Mouse (Mus musculus): ENCODE data around the gene Bmpr1b. TPM values are rescaled to one million over a fixed set of nuclear protein-coding genes. Genes with fewer than 3 reads are reported as not detected.

The Bmpr1b gene
- polyA plus RNA-seq, 1 experiment from 2014 or later: 7.2 TPM

DNA sequence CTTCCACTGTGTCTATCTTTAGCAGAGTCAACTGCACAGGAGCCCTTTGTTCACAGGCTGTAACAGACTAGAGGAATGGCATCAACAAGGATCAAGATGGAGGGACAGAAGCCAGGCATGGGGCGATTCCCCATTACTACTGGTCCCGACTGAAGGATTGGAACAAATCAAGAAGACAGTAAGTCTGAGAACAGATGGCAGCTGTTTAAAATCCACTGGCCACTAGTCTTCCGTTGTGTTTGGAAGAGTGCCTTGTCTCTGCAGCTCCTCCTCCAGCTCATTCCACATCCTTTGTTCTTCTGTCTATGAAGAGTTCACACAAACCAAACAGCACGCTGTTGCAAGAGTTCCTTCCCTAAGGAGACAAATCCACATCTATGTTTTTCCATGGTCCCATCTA is 65.6 kb downstream of the Bmpr1b start:
- DNase-seq (ENCODE audit: low spot score): no peak
- Histone ChIP-seq H3K36me3 (0 out of 2 replicates have a peak, but pooled peaks cover 3% of the 10 kb centered on the region), H3K27ac (no peak overlapping the region), H3K4me1 (peaks cover 45% of the 10 kb centered on the region), H3K27me3 (ENCODE audit: low read depth, poor library complexity, severe bottlenecking) (peaks cover 13% of the 10 kb centered on the region; the same call in 1 of the 2 replicates), H3K4me3 (no peak overlapping the region), H3K9me3 (replicated peaks) (no peaks in the 10 kb centered on the region)
- 92% methylated on average over 4 of the region's 4 CpGs for WGBS

DNA sequence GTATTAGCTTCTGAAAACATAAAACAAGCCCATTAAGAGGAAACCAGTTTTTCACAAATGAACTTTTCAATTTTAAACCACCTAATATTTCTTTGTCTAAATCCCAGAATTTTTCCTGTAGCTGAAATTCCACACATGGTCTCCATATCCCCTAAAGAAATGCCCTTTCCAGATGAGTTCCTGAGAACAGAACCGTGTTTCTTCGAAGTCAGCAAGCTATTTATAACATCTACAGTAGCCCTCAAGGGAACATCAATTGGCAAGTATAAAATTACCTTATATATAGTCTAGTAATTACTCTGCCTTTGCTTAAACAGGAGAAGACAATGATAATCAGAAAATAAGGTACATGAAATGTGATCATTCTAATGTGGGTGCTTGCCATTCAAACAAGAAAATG is 70.1 kb downstream of the Bmpr1b start:
- H3K36me3 ChIP-seq: 0 out of 2 replicates have a peak, but pooled peaks cover 3% of the 10 kb centered on the region
- H3K27ac ChIP-seq: no peak overlapping the region
- H3K4me3 ChIP-seq: no peak overlapping the region
- 27% methylated on average over 2 of the region's 2 CpGs for WGBS
- no peak for DNase-seq (ENCODE audit: low spot score)
- no peaks in the 10 kb centered on the region for H3K9me3 ChIP-seq (replicated peaks)
- peaks cover 34% of the 10 kb centered on the region for H3K27me3 ChIP-seq (ENCODE audit: low read depth, poor library complexity, severe bottlenecking)
- H3K4me1 ChIP-seq: peaks cover 53% of the 10 kb centered on the region

DNA sequence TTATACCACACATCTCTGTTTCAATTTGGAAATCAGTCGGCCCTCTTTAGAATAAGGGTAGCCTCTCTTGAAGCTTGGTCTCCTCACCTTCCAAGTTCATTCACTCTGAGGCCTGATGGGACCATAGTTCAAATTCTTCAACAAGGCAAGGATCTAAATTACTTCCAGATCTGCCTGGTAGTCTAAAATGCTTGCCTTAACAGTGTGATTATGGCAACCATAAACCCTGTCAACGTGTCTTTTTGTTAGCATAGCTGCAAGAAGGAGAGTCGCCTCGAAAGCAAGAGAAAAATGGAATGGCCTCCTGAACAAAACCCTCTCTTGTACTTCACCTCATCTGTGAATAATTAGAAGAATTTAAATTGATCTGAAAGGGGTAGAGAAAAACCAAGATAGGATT is 75.2 kb downstream of the Bmpr1b start:
- peaks cover 52% of the 10 kb centered on the region for H3K4me1 ChIP-seq
- no peak overlapping the region for H3K27ac ChIP-seq
- H3K4me3 ChIP-seq: no peak overlapping the region
- peaks cover 63% of the 10 kb centered on the region for H3K27me3 ChIP-seq (ENCODE audit: low read depth, poor library complexity, severe bottlenecking)
- no peaks in the 10 kb centered on the region for H3K9me3 ChIP-seq (replicated peaks)
- WGBS: 25% methylated on average over 4 of the region's 4 CpGs
- H3K36me3 ChIP-seq: no peaks in the 10 kb centered on the region
- no peak for DNase-seq (ENCODE audit: low spot score)

DNA sequence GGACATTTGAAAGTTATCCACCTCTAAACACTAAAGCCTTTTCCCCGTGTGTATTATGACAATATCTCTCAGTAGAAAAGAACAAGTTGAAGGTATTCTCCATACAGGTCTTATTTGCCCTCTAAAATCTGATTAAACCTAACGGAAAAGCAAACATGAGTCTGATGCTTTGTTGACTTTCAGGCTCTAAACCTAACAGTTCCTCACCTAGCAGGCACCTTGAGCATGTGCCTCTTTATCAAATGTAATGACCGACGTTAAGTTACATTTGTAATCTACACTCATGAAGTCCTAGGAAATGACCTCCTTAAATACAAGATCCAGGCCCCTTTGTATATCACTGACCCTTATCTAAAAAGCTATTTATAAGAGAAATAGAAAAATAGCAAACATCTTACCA is 79.5 kb downstream of the Bmpr1b start:
- WGBS: 91% methylated on average over 4 of the region's 4 CpGs
- Histone ChIP-seq H3K4me3 (no peak overlapping the region), H3K36me3 (no peaks in the 10 kb centered on the region), H3K27me3 (ENCODE audit: low read depth, poor library complexity, severe bottlenecking) (peaks cover 74% of the 10 kb centered on the region), H3K4me1 (peaks cover 49% of the 10 kb centered on the region), H3K27ac (no peak overlapping the region), H3K9me3 (replicated peaks) (no peaks in the 10 kb centered on the region)
- no peak for DNase-seq (ENCODE audit: low spot score)

DNA sequence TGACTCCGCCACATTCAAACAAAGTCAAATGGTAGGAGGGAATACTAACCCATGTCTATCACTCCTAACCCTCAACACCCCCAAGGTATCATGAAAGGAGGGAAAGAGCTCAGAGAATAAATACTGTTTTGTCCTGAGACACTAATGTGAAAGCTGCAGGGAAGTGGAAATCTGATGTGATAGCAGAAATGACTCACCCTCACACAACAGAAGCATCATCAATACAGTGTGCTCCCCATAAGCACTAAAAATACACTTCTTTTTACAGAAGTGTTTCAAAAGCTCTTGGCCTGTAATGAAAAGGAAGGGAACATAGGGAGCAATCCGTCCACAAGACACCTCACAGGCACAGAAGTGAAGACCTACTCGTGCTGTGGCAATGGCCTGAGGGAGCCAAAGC is 83.3 kb downstream of the Bmpr1b start:
- peaks cover 33% of the 10 kb centered on the region for H3K4me1 ChIP-seq
- no peaks in the 10 kb centered on the region for H3K9me3 ChIP-seq (replicated peaks)
- 52% methylated on average over 3 of the region's 3 CpGs for WGBS
- DNase-seq (ENCODE audit: low spot score): no peak
- H3K27me3 ChIP-seq (ENCODE audit: low read depth, poor library complexity, severe bottlenecking): peaks cover 55% of the 10 kb centered on the region; the same call in 1 of the 2 replicates
- no peak overlapping the region for H3K4me3 ChIP-seq
- H3K36me3 ChIP-seq: no peaks in the 10 kb centered on the region
- no peak overlapping the region for H3K27ac ChIP-seq

DNA sequence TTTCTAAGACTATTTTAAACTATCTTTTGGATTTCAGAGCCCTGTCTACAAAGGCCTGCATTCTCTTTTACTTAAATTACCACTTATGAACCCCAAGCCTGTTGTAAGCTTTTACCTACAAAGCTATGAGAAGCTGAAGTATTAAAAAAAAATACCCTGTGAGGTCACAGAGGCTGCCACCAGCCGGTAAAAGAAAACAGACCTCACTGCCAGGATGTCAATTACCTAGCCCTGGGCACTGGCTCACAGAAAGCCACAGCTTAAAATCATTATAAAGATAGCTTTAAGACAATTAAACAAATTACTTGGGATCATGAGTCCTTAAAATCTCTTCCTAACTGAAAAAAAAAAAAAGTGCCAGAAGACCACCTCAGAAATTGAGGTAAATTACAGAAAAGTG is 85.1 kb downstream of the Bmpr1b start:
- no peak for DNase-seq (ENCODE audit: low spot score)

DNA sequence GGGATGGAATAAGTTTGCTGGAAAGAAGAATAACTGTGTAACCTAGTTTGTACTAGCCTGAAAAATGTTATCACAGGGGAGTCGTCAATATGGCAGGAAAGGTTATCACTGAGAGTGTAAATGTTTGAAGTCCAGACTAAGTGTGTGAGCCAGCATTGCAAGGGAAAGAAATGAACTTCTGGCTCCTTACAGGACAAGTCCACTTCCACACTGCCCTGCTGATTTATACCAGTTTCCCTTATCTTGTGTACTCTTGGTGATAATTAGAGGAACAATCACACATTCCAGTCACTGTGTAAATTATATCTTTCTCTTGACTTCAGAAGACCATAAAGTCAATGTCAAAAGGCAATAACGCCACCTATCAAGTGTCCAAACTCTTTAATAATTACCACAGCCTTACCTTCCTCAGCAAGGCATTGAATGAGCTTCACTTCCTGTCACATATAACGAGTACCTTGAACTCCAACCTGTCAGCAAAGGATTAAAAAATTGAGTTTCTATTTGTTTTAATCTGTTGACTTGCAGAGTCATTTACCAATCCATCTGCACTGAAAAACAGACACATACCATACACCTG is 91.4 kb downstream of the Bmpr1b start:
- H3K4me1 ChIP-seq: no peaks in the 10 kb centered on the region
- WGBS: 53% methylated on average over 3 of the region's 3 CpGs
- peaks cover 12% of the 10 kb centered on the region; the same call in 1 of the 2 replicates for H3K27me3 ChIP-seq (ENCODE audit: low read depth, poor library complexity, severe bottlenecking)
- DNase-seq (ENCODE audit: low spot score): no peak
- H3K27ac ChIP-seq: no peak overlapping the region
- H3K4me3 ChIP-seq: no peak overlapping the region
- no peaks in the 10 kb centered on the region for H3K9me3 ChIP-seq (replicated peaks)
- 0 out of 2 replicates have a peak, but pooled peaks cover 2% of the 10 kb centered on the region for H3K36me3 ChIP-seq

More for the DNA sequence above, 85.1 kb downstream of the Bmpr1b start:
- Histone ChIP-seq H3K27me3 (ENCODE audit: low read depth, poor library complexity, severe bottlenecking) (peaks cover 47% of the 10 kb centered on the region; the same call in 1 of the 2 replicates), H3K4me3 (no peak overlapping the region), H3K4me1 (peaks cover 29% of the 10 kb centered on the region), H3K9me3 (replicated peaks) (no peaks in the 10 kb centered on the region), H3K36me3 (0 out of 2 replicates have a peak, but pooled peaks cover 2% of the 10 kb centered on the region), H3K27ac (no peak overlapping the region)
- 7% methylated on average over 1 of the region's 1 CpGs for WGBS

DNA sequence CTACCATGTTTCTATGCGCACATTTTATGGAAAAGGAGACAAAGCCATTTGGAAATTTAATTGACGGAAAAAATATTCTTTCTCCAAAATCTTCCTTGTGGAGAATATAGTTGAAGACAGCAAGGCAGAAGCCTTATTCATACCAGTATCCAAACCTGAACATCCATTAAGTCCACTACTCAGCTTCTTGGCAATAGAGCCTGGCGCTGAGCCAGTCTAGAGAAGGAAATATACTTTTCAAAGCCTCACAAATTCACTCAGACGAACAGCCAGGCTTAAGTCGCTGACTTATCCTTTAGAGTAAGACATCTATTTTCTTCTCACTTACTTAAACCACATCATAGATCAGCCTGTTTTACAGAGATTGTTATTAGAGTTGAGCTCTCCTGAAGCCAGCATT is 97.6 kb downstream of the Bmpr1b start:
- no peak overlapping the region for H3K27ac ChIP-seq
- DNase-seq (ENCODE audit: low spot score): no peak

DNA sequence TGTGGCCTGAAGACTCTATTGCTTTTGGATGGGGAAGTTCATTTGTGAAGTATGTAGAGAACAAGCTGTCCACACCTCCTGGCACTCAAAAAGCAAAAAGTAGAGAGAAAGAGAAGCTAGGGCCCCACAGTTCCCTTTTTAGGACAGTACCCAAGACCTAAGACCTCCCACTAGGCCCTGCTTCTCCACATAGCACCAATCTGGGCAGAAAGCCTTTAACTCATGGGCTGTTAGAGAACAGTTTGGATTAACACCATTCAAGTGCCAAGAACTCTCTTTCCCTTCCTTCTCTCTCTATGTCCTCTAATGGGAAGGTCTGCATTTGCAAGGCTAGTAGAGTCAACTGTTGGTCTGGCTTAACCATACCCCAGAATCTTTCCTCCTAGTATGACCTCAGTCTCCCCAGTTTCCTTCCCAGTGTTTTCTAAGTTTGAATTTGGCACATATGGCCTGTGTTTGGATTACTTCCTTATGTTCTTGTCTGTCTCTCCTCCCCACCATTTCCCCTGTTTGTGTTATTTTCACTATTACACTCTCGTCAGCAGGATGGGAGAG is 102.4 kb downstream of the Bmpr1b start:
- Histone ChIP-seq H3K36me3 (no peaks in the 10 kb centered on the region), H3K4me1 (peaks cover 15% of the 10 kb centered on the region), H3K27me3 (ENCODE audit: low read depth, poor library complexity, severe bottlenecking) (no peaks in the 10 kb centered on the region), H3K27ac (no peak overlapping the region), H3K9me3 (replicated peaks) (no peaks in the 10 kb centered on the region), H3K4me3 (no peak overlapping the region)
- WGBS: 60% methylated on average over 1 of the region's 1 CpGs
- no peak for DNase-seq (ENCODE audit: low spot score)

More for the DNA sequence above, 97.6 kb downstream of the Bmpr1b start:
- 90% methylated on average over 5 of the region's 5 CpGs for WGBS
- Histone ChIP-seq H3K4me1 (no peaks in the 10 kb centered on the region), H3K27me3 (ENCODE audit: low read depth, poor library complexity, severe bottlenecking) (no peaks in the 10 kb centered on the region), H3K36me3 (no peaks in the 10 kb centered on the region), H3K9me3 (replicated peaks) (no peaks in the 10 kb centered on the region), H3K4me3 (no peak overlapping the region)

DNA sequence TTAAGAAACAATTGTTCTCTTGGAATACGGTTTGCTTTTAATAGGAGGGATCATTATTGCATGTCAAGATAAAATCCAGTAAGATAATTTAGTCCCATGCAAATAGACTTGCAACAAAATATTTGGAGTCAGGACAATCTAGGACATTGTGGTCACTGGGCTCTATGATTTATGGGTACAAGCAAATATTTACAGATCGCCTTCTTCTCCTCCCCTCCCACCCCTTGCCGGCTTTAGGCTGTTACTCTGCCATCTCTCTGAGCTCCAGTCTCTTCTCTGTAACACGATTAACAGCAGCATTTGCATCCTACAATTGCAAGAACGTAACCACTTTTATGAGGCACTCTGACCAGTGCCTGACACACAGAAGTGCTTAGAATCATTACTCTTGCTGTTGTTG is 104.1 kb downstream of the Bmpr1b start:
- Histone ChIP-seq H3K4me3 (no peak overlapping the region), H3K9me3 (replicated peaks) (no peaks in the 10 kb centered on the region), H3K27ac (no peak overlapping the region), H3K4me1 (peaks cover 20% of the 10 kb centered on the region), H3K27me3 (ENCODE audit: low read depth, poor library complexity, severe bottlenecking) (no peaks in the 10 kb centered on the region), H3K36me3 (no peaks in the 10 kb centered on the region)
- DNase-seq (ENCODE audit: low spot score): no peak
- 55% methylated on average over 5 of the region's 5 CpGs for WGBS

DNA sequence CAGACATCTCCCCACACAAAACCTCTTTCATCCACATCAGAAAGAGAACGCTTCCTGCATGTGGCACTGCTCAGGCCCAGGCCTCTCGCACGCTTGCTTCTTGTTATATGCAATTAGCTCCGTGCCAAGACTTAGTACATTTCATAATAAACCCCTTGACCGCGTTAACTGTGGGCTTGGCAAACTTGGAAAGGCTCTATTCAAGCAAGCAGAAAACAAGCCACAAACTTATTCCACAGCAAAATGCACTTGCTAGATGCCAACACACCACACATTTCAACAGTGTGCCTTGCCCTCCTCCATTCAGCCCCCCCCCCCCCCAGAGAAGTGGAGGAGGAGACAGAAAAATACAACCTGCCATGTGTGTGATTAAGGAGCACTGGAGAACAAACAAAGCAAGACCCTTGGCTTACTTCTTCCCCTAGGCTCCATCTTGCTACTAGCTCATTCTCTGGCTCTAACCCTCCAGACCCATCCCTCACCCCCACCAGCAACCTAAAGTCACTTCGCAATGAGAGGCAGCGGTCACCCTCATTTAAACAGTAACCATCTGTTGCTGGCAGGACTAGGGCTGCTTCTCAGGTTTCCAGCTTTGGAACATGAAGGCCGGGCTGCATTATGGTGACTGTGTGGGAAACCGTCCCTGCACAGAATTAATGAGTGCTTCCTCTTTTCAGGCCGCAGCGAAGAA is 105.5 kb downstream of the Bmpr1b start:
- Histone ChIP-seq H3K4me3 (no peak overlapping the region), H3K9me3 (replicated peaks) (no peaks in the 10 kb centered on the region), H3K27ac (peak overlapping the region; percentile 65), H3K36me3 (no peaks in the 10 kb centered on the region), H3K4me1 (peaks cover 20% of the 10 kb centered on the region), H3K27me3 (ENCODE audit: low read depth, poor library complexity, severe bottlenecking) (no peaks in the 10 kb centered on the region)
- DNase-seq (ENCODE audit: low spot score): peak; percentile 53
- WGBS: 34% methylated on average over 12 of the region's 12 CpGs

DNA sequence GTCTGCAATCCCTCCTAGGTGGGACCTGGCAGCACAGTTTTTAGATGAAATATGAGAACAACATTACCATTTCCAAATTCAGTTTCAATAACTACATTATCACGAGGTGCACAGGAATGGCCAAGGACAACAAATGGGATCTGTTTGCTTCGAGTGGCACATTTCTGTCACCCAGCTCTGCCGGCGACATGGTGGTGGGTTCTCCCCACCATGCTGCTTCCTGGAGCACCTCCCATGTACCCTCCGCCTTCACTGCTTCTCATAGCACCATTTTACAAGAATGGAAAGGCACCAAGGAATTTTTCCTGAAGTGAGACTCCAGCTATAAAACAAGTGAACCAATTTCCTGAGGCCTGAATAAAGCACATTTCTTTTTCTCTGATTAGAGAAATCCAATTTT is 108.0 kb downstream of the Bmpr1b start:
- H3K4me1 ChIP-seq: peaks cover 20% of the 10 kb centered on the region
- H3K27me3 ChIP-seq (ENCODE audit: low read depth, poor library complexity, severe bottlenecking): no peaks in the 10 kb centered on the region
- DNase-seq (ENCODE audit: low spot score): no peak
- WGBS: 94% methylated on average over 5 of the region's 5 CpGs
- H3K9me3 ChIP-seq (replicated peaks): no peaks in the 10 kb centered on the region
- H3K4me3 ChIP-seq: no peak overlapping the region
- H3K27ac ChIP-seq: no peak overlapping the region
- H3K36me3 ChIP-seq: no peaks in the 10 kb centered on the region

DNA sequence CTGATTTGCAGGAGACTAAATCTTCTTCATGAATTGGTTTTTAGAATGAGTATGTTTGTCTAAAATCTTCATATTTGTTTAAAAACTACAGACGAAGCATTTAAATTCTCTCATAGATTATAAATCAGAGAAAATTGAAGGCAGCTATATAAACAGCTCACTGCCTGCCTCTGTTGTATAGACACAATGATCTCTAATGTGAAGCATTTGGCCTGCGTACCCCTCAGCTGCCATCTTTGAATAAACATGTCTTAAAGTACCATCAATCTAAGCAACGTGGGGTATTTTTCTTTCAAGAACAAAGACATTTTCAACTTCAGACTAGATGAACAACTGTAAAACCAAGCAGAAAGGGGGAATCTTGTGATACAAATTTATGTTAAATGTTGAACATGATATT is 109.3 kb downstream of the Bmpr1b start:
- 74% methylated on average over 3 of the region's 3 CpGs for WGBS
- no peak for DNase-seq (ENCODE audit: low spot score)

More for the DNA sequence above, 109.3 kb downstream of the Bmpr1b start:
- Histone ChIP-seq H3K4me1 (peaks cover 20% of the 10 kb centered on the region), H3K9me3 (replicated peaks) (no peaks in the 10 kb centered on the region), H3K27ac (no peak overlapping the region), H3K36me3 (no peaks in the 10 kb centered on the region), H3K4me3 (no peak overlapping the region), H3K27me3 (ENCODE audit: low read depth, poor library complexity, severe bottlenecking) (no peaks in the 10 kb centered on the region)

Data from limb, embryonic 10.5 days (tissue).